Mouse (Mus musculus) embryonic facial prominence, embryonic 13.5 days (tissue): ENCODE measurements around the gene Sgsm2. TPM values are rescaled to one million over a fixed set of nuclear protein-coding genes. Genes with fewer than 3 reads are reported as not detected.

Experiments used
- ATAC-seq: fragments of 200-750 bp; cut with Nextera tagmentation; 2 replicates; pipeline ENCODE4 v1.8.0; 2017; ENCODE audit warnings: low read depth; ENCODE audit not compliant: insufficient number of reproducible peaks, insufficient read depth, low FRiP score, low TSS enrichment
- H3K27ac ChIP-seq: fragments of 300-500 bp; sonication (generic); 2 replicates; pipeline ENCODE4 v1.5.1; 2015; ENCODE audit warnings: moderate library complexity, mild to moderate bottlenecking, inconsistent platforms
- H3K27me3 ChIP-seq: fragments of 300-500 bp; sonication (generic); 2 replicates; pipeline ENCODE4 v1.6.1; 2015; ENCODE audit warnings: mild to moderate bottlenecking, inconsistent platforms
- H3K36me3 ChIP-seq: fragments of 300-500 bp; sonication (generic); 2 replicates; pipeline ENCODE4 v1.6.1; 2015; ENCODE audit warnings: mild to moderate bottlenecking, inconsistent platforms
- H3K4me1 ChIP-seq: fragments of 300-500 bp; sonication (generic); 2 replicates; pipeline ENCODE4 v1.6.1; 2015; ENCODE audit warnings: inconsistent platforms
- H3K4me2 ChIP-seq: fragments of 300-500 bp; sonication (generic); 2 replicates; pipeline ENCODE4 v1.6.1; 2015; ENCODE audit warnings: moderate library complexity, mild to moderate bottlenecking, inconsistent platforms
- H3K4me3 ChIP-seq: fragments of 300-500 bp; sonication (generic); 2 replicates; pipeline ENCODE4 v1.5.1; 2015; ENCODE audit warnings: mild to moderate bottlenecking, inconsistent platforms
- H3K9ac ChIP-seq: fragments of 300-500 bp; sonication (generic); 2 replicates; pipeline ENCODE4 v1.6.1; 2015; ENCODE audit warnings: mild to moderate bottlenecking, inconsistent platforms
- H3K9me3 ChIP-seq: fragments of 300-500 bp; sonication (generic); 2 replicates; pipeline ENCODE4 v1.6.1; 2016; ENCODE audit warnings: inconsistent platforms
- WGBS: fragments of 180-500 bp; shearing (Covaris S2); methylation state at CpG from one replicate; pipeline ENCODE4 v1.1.7; 2015; ENCODE audit warnings: mixed read lengths; 5-methylcytosine and 5-hydroxymethylcytosine counted together
- polyA plus RNA-seq: library from polyadenylated mRNA; unstranded; fragments of >200 nt; fragmentation: Nextera tagmentation; extraction: Ambion mirVana; gene quantifications from 2 replicates; pipeline ENCODE4 v1.2.1, GENCODE M21; 2015

The Sgsm2 gene
- polyA plus RNA-seq, 1 experiment from 2014 or later: 4.7 TPM

DNA sequence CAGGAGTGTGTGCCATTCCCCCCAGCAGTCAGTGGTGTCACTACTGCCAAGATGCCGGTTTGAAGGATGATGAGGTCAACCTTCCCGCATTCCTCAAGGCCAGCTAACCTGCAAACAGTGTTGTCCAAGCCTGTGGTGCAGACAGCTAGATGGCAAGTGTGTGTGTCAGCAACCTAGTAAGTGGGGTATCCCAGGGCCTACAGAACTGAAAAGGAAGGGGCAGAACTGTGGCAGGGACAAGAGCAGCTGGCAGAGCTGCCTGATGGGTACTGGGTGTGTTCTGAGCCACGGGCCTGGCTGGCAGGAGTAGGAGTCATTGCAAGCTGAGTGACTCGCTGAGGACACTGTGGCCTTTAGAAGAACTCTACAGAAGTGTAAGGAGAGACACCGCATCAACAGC lies 34.7 kb downstream of the Sgsm2 start:
- no peaks in the 10 kb centered on the region for H3K36me3 ChIP-seq
- H3K4me3 ChIP-seq: no peak overlapping the region
- WGBS: 74% methylated on average over 5 of the region's 5 CpGs
- ATAC-seq: no peak
- H3K4me2 ChIP-seq: no peak overlapping the region
- no peaks in the 10 kb centered on the region for H3K9me3 ChIP-seq
- H3K27me3 ChIP-seq: no peaks in the 10 kb centered on the region
- H3K9ac ChIP-seq: no peak overlapping the region
- no peak overlapping the region for H3K27ac ChIP-seq
- H3K4me1 ChIP-seq: no peaks in the 10 kb centered on the region

DNA sequence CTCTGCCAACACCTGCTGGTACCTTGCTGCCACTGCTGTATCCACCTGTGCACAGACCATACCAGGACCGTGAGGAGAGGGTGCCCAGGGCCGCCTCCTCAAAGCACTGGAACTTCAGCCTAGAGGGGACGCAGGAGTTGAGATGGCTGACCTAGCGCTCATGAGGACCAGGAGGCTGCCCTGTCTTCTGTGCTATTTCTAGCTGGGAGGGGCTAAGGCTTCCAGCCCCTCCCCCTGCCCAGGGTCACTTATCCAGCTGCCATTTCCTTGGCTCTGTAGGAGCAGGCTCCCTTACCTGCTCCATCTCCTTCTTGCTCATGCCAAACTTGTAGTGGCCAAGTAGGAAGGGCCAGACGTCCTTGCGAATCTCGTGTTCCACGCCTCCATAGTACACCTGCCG lies 39.1 kb downstream of the Sgsm2 start:
- no peak for ATAC-seq
- Histone ChIP-seq H3K36me3 (0 out of 2 replicates have a peak, but pooled peaks cover 9% of the 10 kb centered on the region), H3K27me3 (no peaks in the 10 kb centered on the region), H3K9ac (no peak overlapping the region), H3K4me3 (no peak overlapping the region), H3K9me3 (no peaks in the 10 kb centered on the region), H3K4me2 (no peak overlapping the region), H3K27ac (no peak overlapping the region), H3K4me1 (no peaks in the 10 kb centered on the region)
- 85% methylated on average over 9 of the region's 9 CpGs for WGBS

DNA sequence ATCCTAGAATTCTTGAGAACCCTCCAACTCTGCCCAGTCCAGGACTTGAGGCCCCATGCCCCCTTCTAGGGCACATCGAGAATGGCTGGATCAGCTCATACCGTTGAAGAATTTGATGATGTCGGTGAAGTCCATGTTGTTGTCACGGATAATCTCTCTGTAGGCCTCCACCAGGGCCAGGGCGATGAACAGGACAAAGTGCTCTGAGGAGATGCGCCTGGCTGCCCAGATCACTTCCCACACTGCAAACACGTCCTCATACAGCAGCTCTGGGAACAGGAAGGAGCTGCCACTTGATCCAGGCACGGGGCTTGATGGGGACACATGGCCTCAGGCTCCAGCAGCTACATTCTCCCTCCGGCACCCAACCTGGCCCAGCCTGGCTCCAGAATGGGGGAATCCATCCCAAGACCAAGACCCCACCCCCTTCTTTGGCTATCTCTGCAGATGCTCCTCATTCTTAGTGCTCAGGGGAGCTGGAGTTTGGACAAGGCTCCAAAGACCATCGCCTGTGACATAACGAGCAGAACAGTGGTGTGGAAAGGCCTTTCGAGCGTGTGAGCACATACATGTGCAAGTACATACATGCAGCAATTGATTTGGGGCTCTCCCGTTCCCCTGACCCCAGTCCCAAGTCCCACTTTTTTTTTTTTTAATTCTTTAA lies 45.7 kb downstream of the Sgsm2 start:
- WGBS: 70% methylated on average over 14 of the region's 14 CpGs
- H3K9ac ChIP-seq: 0 out of 2 replicates have a peak overlapping the region, but pooled peaks have one; percentile 27
- no peak overlapping the region for H3K4me2 ChIP-seq
- H3K27me3 ChIP-seq: no peaks in the 10 kb centered on the region
- H3K4me3 ChIP-seq: no peak overlapping the region
- peaks cover 17% of the 10 kb centered on the region for H3K36me3 ChIP-seq
- peaks cover 19% of the 10 kb centered on the region; the same call in 1 of the 2 replicates for H3K4me1 ChIP-seq
- H3K9me3 ChIP-seq: no peaks in the 10 kb centered on the region
- H3K27ac ChIP-seq: 0 out of 2 replicates have a peak overlapping the region, but pooled peaks have one; percentile 51
- no peak for ATAC-seq

DNA sequence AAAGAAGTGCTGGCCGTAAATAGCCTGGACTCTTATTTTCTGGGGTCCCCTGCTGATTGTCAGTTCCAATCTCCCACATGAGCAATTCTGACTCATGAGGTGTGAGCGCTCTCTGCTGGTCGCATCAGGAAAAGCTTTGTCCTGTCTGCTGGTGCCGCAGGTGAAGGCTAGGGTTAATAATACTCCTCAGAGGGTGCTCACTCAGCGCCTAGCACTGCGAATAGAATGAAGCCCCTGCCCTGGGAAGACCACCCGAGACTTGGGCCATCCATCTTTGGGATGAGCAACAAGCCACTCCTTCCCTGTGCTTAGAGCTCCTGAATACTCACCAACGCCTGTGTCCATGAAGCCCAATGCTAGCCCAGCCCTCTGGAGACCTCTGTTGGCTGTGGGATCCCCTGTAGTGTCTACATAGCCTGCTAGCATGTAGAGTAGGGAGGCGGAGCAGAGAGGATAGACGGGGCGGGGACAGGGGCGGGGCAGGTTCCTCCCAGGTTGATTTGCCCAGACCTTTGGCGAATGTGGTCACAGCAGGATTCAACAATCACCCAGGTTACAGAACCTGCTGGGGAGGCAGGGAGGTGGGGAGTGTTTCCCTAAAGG lies 48.8 kb downstream of the Sgsm2 start:
- no peaks in the 10 kb centered on the region for H3K9me3 ChIP-seq
- 0 out of 2 replicates have a peak overlapping the region, but pooled peaks have one; percentile 3 for H3K4me2 ChIP-seq
- H3K9ac ChIP-seq: no peak overlapping the region
- 0 out of 2 replicates have a peak overlapping the region, but pooled peaks have one; percentile 0 for H3K27ac ChIP-seq
- H3K4me3 ChIP-seq: no peak overlapping the region
- H3K36me3 ChIP-seq: peaks cover 37% of the 10 kb centered on the region
- ATAC-seq: peak; percentile 49; the same call in 1 of the 2 replicates
- no peaks in the 10 kb centered on the region for H3K27me3 ChIP-seq
- 6% methylated on average over 13 of the region's 13 CpGs for WGBS
- peaks cover 25% of the 10 kb centered on the region for H3K4me1 ChIP-seq

- ATAC-seq: no peak
- Histone ChIP-seq H3K4me1 (peaks cover 26% of the 10 kb centered on the region), H3K9ac (no peak overlapping the region), H3K36me3 (peaks cover 56% of the 10 kb centered on the region), H3K27me3 (no peaks in the 10 kb centered on the region), H3K4me2 (no peak overlapping the region), H3K9me3 (no peaks in the 10 kb centered on the region), H3K27ac (no peak overlapping the region), H3K4me3 (no peak overlapping the region)
- 65% methylated on average over 3 of the region's 3 CpGs for WGBS
Measured at GRCm38 (mm10) chr11:74845784-74846183, 51.1 kb downstream of the Sgsm2 start.

GRCm38 (mm10) chr11:74843761-74844160 lies 53.1 kb downstream of the Sgsm2 start:
- WGBS: 63% methylated on average over 5 of the region's 5 CpGs
- ATAC-seq: no peak
- Histone ChIP-seq H3K9ac (no peak overlapping the region), H3K4me2 (no peak overlapping the region), H3K27ac (no peak overlapping the region; the same call in 1 of the 2 replicates), H3K36me3 (peaks cover 59% of the 10 kb centered on the region), H3K27me3 (no peaks in the 10 kb centered on the region), H3K4me3 (no peak overlapping the region), H3K9me3 (no peaks in the 10 kb centered on the region), H3K4me1 (peaks cover 31% of the 10 kb centered on the region)

DNA sequence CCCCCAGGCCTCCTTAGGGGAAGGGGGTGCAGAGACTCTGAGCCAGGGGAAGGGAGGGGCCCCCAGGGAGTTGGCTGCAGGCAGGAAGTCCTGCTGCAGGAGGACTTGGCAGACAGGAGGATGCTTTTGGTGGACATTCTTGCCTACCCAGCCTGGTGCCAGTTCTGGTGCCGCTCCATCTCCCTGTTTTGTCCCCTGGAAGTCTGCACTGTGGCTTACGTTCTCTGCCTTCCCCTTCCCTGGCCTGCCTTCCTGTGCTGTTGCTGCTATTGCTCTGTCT lies 53.5 kb downstream of the Sgsm2 start:
- H3K9ac ChIP-seq: no peak overlapping the region
- WGBS: 72% methylated on average over 2 of the region's 2 CpGs
- no peaks in the 10 kb centered on the region for H3K9me3 ChIP-seq
- ATAC-seq: no peak
- peak overlapping the region; percentile 36; the same call in 1 of the 2 replicates for H3K27ac ChIP-seq
- no peaks in the 10 kb centered on the region for H3K27me3 ChIP-seq
- H3K4me1 ChIP-seq: peaks cover 27% of the 10 kb centered on the region
- H3K36me3 ChIP-seq: peaks cover 59% of the 10 kb centered on the region
- H3K4me2 ChIP-seq: no peak overlapping the region
- H3K4me3 ChIP-seq: no peak overlapping the region

- Histone ChIP-seq H3K9ac (no peak overlapping the region), H3K27me3 (no peaks in the 10 kb centered on the region), H3K4me3 (no peak overlapping the region), H3K4me1 (peaks cover 22% of the 10 kb centered on the region), H3K9me3 (no peaks in the 10 kb centered on the region), H3K36me3 (peaks cover 59% of the 10 kb centered on the region), H3K4me2 (no peak overlapping the region), H3K27ac (peak overlapping the region; percentile 36; the same call in 1 of the 2 replicates)
- no peak for ATAC-seq
- WGBS: 88% methylated on average over 22 of the region's 22 CpGs
Measured at GRCm38 (mm10) chr11:74842656-74843434, 54.0 kb downstream of the Sgsm2 start.

- H3K4me1 ChIP-seq: peaks cover 28% of the 10 kb centered on the region
- no peak overlapping the region for H3K4me3 ChIP-seq
- no peak for ATAC-seq
- H3K27me3 ChIP-seq: no peaks in the 10 kb centered on the region
- WGBS: 91% methylated on average over 13 of the region's 13 CpGs
- H3K9me3 ChIP-seq: no peaks in the 10 kb centered on the region
- no peak overlapping the region for H3K27ac ChIP-seq
- no peak overlapping the region for H3K4me2 ChIP-seq
- no peak overlapping the region for H3K9ac ChIP-seq
- peaks cover 60% of the 10 kb centered on the region for H3K36me3 ChIP-seq
Measured at GRCm38 (mm10) chr11:74842045-74842444, 54.8 kb downstream of the Sgsm2 start.

GRCm38 (mm10) chr11:74841366-74841765 lies 55.5 kb downstream of the Sgsm2 start:
- peaks cover 67% of the 10 kb centered on the region for H3K36me3 ChIP-seq

DNA sequence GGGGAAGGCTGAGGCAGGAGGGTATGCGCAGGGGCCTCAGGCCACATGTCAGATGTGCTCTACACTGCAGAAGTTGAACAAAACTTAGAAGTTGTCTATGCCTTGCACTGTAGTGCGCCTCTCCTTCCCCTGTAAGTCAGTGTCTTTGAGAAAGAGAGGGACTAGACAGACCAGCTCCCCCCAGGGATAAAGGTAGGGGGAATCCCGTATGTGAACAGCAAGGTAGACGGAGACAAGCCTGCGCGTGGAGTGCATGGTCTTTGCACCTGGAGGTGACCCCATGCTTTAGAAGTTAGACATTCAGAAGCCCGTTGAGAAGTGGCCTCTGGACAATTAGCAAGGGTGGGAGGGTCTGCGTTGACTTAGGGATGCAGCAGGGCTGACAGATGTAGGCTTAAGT lies 56.1 kb downstream of the Sgsm2 start:
- no peak for ATAC-seq
- no peak overlapping the region for H3K4me3 ChIP-seq
- peaks cover 64% of the 10 kb centered on the region for H3K36me3 ChIP-seq
- H3K27me3 ChIP-seq: no peaks in the 10 kb centered on the region
- no peak overlapping the region for H3K27ac ChIP-seq
- no peaks in the 10 kb centered on the region for H3K9me3 ChIP-seq
- H3K4me1 ChIP-seq: peaks cover 40% of the 10 kb centered on the region
- H3K4me2 ChIP-seq: no peak overlapping the region
- 86% methylated on average over 8 of the region's 8 CpGs for WGBS
- no peak overlapping the region for H3K9ac ChIP-seq

More at GRCm38 (mm10) chr11:74841366-74841765, 55.5 kb downstream of the Sgsm2 start:
- Histone ChIP-seq H3K4me3 (no peak overlapping the region), H3K4me1 (peaks cover 34% of the 10 kb centered on the region), H3K4me2 (no peak overlapping the region), H3K27ac (no peak overlapping the region), H3K9ac (no peak overlapping the region), H3K27me3 (no peaks in the 10 kb centered on the region), H3K9me3 (no peaks in the 10 kb centered on the region)
- no peak for ATAC-seq
- 84% methylated on average over 9 of the region's 9 CpGs for WGBS
